Mouse (Mus musculus): ENCODE results near the gene Pls1.

GRCm38 (mm10) chr9:95854891-95855290, 9.8 kb upstream of the Pls1 start:
- TF ChIP-seq POLR2A (IDR thresholded peaks at IDR 0.05; ENCODE audit: low read depth, low read length): no peak
- TF ChIP-seq CTCF (IDR thresholded peaks at IDR 0.05; ENCODE audit: borderline replicate concordance, insufficient read depth, low read length): no peak

Measured in embryonic fibroblast, embryonic 13.5 days (primary cell).